Mouse (Mus musculus) bone marrow, adult 2 months (tissue): ENCODE measurements around the gene Snx17.

Source experiments
- CTCF ChIP-seq: fragments of 200-500 bp; IDR thresholded peaks from 2 replicates; pipeline ENCODE4 v1.5.1; 2011; ENCODE audit warnings: low read length, control low read depth; ENCODE audit not compliant: control insufficient read depth, insufficient read depth
- POLR2A ChIP-seq: fragments of 200-500 bp; IDR thresholded peaks from 2 replicates; pipeline ENCODE4 v1.6.1; 2011; ENCODE audit warnings: low read depth, mild to moderate bottlenecking, control low read depth, low read length, borderline replicate concordance; ENCODE audit not compliant: control insufficient read depth

DNA sequence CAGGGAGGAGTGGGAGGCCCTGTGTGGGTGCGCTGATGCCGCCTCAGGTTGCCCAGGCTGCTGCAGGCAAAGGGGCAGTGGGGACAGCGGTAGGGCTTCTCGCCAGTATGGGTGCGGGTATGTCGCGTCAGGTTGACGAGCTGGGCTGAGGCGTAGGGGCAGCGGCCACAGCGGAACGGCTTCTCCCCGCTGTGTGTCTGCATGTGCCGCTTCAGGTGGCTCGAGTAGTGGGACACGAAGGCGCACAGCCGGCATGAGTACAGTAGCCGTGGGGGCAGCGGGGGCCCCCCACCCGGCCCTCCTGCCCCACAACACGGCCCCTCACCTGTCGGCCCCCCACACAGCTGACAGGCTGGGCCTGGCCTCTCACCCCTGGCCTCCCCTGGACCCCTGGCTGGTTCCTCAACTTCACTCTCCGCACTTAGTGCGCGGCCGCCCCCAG is 7.3 kb downstream of the Snx17 start:
- TF ChIP-seq CTCF (no peak), POLR2A (peak; percentile 54; the same call in 1 of the 2 replicates)
